Mouse (Mus musculus) ES-E14 (cell line): Measurements from ENCODE around the gene Bcl2l12. TPM values are rescaled to one million over a fixed set of nuclear protein-coding genes. Genes with fewer than 3 reads are reported as not detected.

ENCODE experiments used
- DNase-seq: peaks from one replicate; pipeline ENCODE4 v3.0.0-alpha.2; 2013; ENCODE audit warnings: low read depth, low spot score
- H3K27ac ChIP-seq: 2 replicates; pipeline ENCODE4 v1.5.1; 2012; ENCODE audit warnings: low read depth, mild to moderate bottlenecking, low read length, moderate library complexity, mixed read lengths; ENCODE audit not compliant: poor library complexity, insufficient read depth, severe bottlenecking
- H3K36me3 ChIP-seq: 2 replicates; pipeline ENCODE4 v1.6.1; 2012; ENCODE audit warnings: mild to moderate bottlenecking, low read length, moderate library complexity, mixed read lengths; ENCODE audit not compliant: control insufficient read depth, poor library complexity, insufficient read depth, severe bottlenecking
- H3K4me1 ChIP-seq, 2 experiments: fragments of 150-350 bp in 1 of 2; sonication (generic) in 1 of 2; 2 replicates each; pipeline ENCODE4 v1.6.1; 2012; ENCODE audit warnings: low read length in 2 of 2, mild to moderate bottlenecking in 1 of 2, mixed read lengths in 1 of 2; ENCODE audit not compliant: control insufficient read depth in 2 of 2, insufficient read depth in 2 of 2, poor library complexity in 1 of 2
- H3K4me3 ChIP-seq, 2 experiments: fragments of 150-350 bp in 1 of 2; sonication (generic) in 1 of 2; 2 replicates each; pipeline ENCODE4 v1.5.1; 2012; ENCODE audit warnings: low read length in 2 of 2, low read depth in 1 of 2, mild to moderate bottlenecking in 1 of 2, mixed read lengths in 1 of 2; ENCODE audit not compliant: insufficient read depth in 1 of 2, poor library complexity in 1 of 2, severe bottlenecking in 1 of 2
- H3K9ac ChIP-seq: 2 replicates; pipeline ENCODE4 v1.6.1; 2012; ENCODE audit warnings: low read depth, mild to moderate bottlenecking, low read length, mixed read lengths; ENCODE audit not compliant: poor library complexity, insufficient read depth, severe bottlenecking
- H3K9me3 ChIP-seq: fragments of 150-350 bp; sonication (generic); 2 replicates; pipeline ENCODE4 v1.6.1; 2012; ENCODE audit warnings: low read depth, mild to moderate bottlenecking, low read length; ENCODE audit not compliant: control insufficient read depth, insufficient read depth
- CHD2 ChIP-seq: IDR thresholded peaks from 2 replicates; pipeline ENCODE4 v1.6.1; 2014; ENCODE audit warnings: mild to moderate bottlenecking, low read depth, low read length, inconsistent platforms
- HCFC1 ChIP-seq: IDR thresholded peaks from 2 replicates; pipeline ENCODE4 v1.6.1; 2012; ENCODE audit warnings: low read length, inconsistent platforms, borderline replicate concordance; ENCODE audit not compliant: insufficient read depth
- MAFK ChIP-seq: IDR thresholded peaks from 2 replicates; pipeline ENCODE4 v1.6.1; 2014; ENCODE audit warnings: mild to moderate bottlenecking, low read depth, low read length, inconsistent platforms; ENCODE audit not compliant: insufficient read depth
- ZC3H11A ChIP-seq: IDR thresholded peaks from 2 replicates; pipeline ENCODE4 v1.6.1; 2012; ENCODE audit warnings: low read depth, mild to moderate bottlenecking, inconsistent platforms, low read length, borderline replicate concordance
- ZNF384 ChIP-seq: IDR thresholded peaks from 2 replicates; pipeline ENCODE4 v1.6.1; 2012; ENCODE audit warnings: low read depth, low read length, inconsistent platforms
- in situ Hi-C, 2 experiments: fragments of 600-800 bp; cut with MboI; formaldehyde crosslinking; loops; one replicate each; pipeline ENCODE4 v1.15.1; 2025; ENCODE audit warnings: low sequenced_read_pairs in 2 of 2, inconsistent platforms in 1 of 2; ENCODE audit not compliant: unreplicated experiment in 2 of 2
- total RNA-seq: library from RNA; depleted of rRNA; stranded (reverse); fragments of 300-350 nt; gene quantifications from 2 replicates; pipeline ENCODE4 v1.2.3, GENCODE M21; 2012; rRNA removed

Bcl2l12 gene
- total RNA-seq, 1 experiment: 13.0 TPM

DNA sequence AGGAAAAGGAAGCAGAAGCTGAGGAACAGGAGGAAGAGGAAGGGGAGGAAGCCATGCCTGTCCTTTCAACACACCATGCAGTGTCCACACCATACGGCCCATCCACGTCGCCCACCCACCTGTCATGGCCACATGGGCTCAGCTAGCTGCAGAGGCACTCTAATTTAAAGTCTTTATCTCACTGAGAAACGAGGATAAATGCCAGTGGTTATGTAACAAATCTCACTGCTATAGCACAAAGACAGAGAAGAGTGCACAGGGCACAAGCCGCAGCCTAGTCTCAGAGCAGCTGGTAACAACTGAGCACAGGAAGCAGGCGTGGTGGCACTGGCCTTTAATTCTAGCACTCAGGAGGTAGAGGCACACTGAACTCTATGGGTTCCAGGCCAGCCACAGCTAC, 48.6 kb downstream of the Bcl2l12 start:
- no peaks in the 10 kb centered on the region for H3K9me3 ChIP-seq
- DNase-seq: no peak
- H3K9ac ChIP-seq: no peak overlapping the region
- H3K4me3 ChIP-seq: no peak overlapping the region
- H3K27ac ChIP-seq: no peak overlapping the region
- in situ Hi-C loops: no loop called here
- no peaks in the 10 kb centered on the region for H3K36me3 ChIP-seq
- TF ChIP-seq HCFC1 (no peak), CHD2 (no peak), ZC3H11A (no peak), ZNF384 (no peak), MAFK (no peak)
- peaks cover 0 to 11% of the 10 kb centered on the region in 2 experiments; a peak in 1 of 4 replicates for H3K4me1 ChIP-seq

DNA sequence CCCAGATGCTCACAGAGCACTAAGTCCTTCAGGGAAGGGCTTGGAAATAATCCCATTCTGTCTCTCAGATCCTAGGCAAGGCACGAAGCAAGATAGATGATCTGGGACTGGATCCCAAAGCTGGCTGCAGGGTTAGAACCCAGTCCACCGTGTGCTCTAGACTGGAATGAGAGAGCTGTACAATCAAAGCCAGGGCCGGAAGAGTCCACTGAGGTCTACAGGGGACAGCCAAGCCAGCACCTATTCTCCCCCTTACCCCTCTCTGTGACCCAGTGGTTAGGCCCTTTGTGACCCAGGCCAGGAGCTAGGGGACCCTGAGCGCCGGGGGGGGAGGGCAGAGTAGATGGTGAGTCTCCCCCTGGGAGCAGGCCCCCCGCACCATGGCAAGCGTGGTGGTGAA, 55.6 kb downstream of the Bcl2l12 start, which contains the start of gene Tsks:
Gene Tsks, plus strand, starts transcription at position 301 of the 400 bp plus-strand sequence.
- no peaks in the 10 kb centered on the region for H3K36me3 ChIP-seq
- H3K9ac ChIP-seq: no peak within 1 kb of the TSS
- no peak within 1 kb of the TSS for H3K27ac ChIP-seq
- no peak for DNase-seq
- TF ChIP-seq ZNF384 (no peak), MAFK (no peak), ZC3H11A (no peak), CHD2 (no peak), HCFC1 (no peak)
- no peak within 1 kb of the TSS for H3K4me3 ChIP-seq
- no peaks in the 10 kb centered on the region for H3K9me3 ChIP-seq
- in situ Hi-C loops: no loop called here
- H3K4me1 ChIP-seq: no peaks in the 10 kb centered on the region

Other genes with a start within 250 kb of the Bcl2l12 start
- 15.1 and 20.3 TPM in 2 replicates for gene Zfp473, start 247.7 kb downstream of the Bcl2l12 start, total RNA-seq
- 91.0 and 98.0 TPM in 2 replicates for gene Nup62, start 182.6 kb downstream of the Bcl2l12 start, total RNA-seq
- gene Il4i1, start 182.3 kb downstream of the Bcl2l12 start, total RNA-seq: 4.8 and 6.0 TPM in 2 replicates
- 14.0 and 16.9 TPM in 2 replicates for gene Atf5, start 182.1 kb downstream of the Bcl2l12 start, total RNA-seq
- 33.8 and 37.6 TPM in 2 replicates for gene Akt1s1, start 149.7 kb downstream of the Bcl2l12 start, total RNA-seq
- gene Tbc1d17, start 149.6 kb downstream of the Bcl2l12 start, total RNA-seq: 31.5 and 55.7 TPM in 2 replicates
- gene Pnkp, start 141.6 kb downstream of the Bcl2l12 start, total RNA-seq: 37.1 and 76.5 TPM in 2 replicates
- 144 and 205 TPM in 2 replicates for gene Ptov1, start 128.9 kb downstream of the Bcl2l12 start, total RNA-seq
- 88.2 and 121 TPM in 2 replicates for gene Med25, start 106.0 kb downstream of the Bcl2l12 start, total RNA-seq
- 14.2 and 17.2 TPM in 2 replicates for gene Fuz, start 102.6 kb downstream of the Bcl2l12 start, total RNA-seq
- gene Ap2a1, start 69.2 kb downstream of the Bcl2l12 start, total RNA-seq: 82.5 and 94.9 TPM in 2 replicates
- gene Tsks, start 55.5 kb downstream of the Bcl2l12 start, total RNA-seq: 0.49 and 0.85 TPM in 2 replicates
- 60.3 and 123 TPM in 2 replicates for gene Cpt1c, start 23.9 kb downstream of the Bcl2l12 start, total RNA-seq
- 413 and 429 TPM in 2 replicates for gene Prmt1, start 12.1 kb downstream of the Bcl2l12 start, total RNA-seq
- 45.9 and 68.4 TPM in 2 replicates for gene Irf3, start 1.1 kb downstream of the Bcl2l12 start, total RNA-seq
- gene Scaf1, start 17.7 kb upstream of the Bcl2l12 start, total RNA-seq: 39.0 and 39.2 TPM in 2 replicates
- gene Rras, start 19.2 kb upstream of the Bcl2l12 start, total RNA-seq: 11.1 and 14.4 TPM in 2 replicates
- 32.3 and 37.5 TPM in 2 replicates for gene Prr12, start 54.2 kb upstream of the Bcl2l12 start, total RNA-seq
- gene Nosip, start 63.7 kb upstream of the Bcl2l12 start, total RNA-seq: 94.2 and 106 TPM in 2 replicates
- 9.8 and 11.4 TPM in 2 replicates for gene Prrg2, start 64.0 kb upstream of the Bcl2l12 start, total RNA-seq
- gene Rcn3, start 93.5 kb upstream of the Bcl2l12 start, total RNA-seq: 137 and 207 TPM in 2 replicates
- 10.6 and 15.1 TPM in 2 replicates for gene Fcgrt, start 105.1 kb upstream of the Bcl2l12 start, total RNA-seq
- gene Rps11, start 125.7 kb upstream of the Bcl2l12 start, total RNA-seq: 1,746 and 1,854 TPM in 2 replicates
- 3,971 and 5,136 TPM in 2 replicates for gene Rpl13a, start 130.0 kb upstream of the Bcl2l12 start, total RNA-seq
- gene Gm45713, start 137.5 kb upstream of the Bcl2l12 start, total RNA-seq: 0.36 and 0.90 TPM in 2 replicates
- 1.8 and 1.9 TPM in 2 replicates for gene Flt3l, start 137.7 kb upstream of the Bcl2l12 start, total RNA-seq
- 69.9 and 70.2 TPM in 2 replicates for gene Pih1d1, start 155.6 kb upstream of the Bcl2l12 start, total RNA-seq
- 108 and 115 TPM in 2 replicates for gene Aldh16a1, start 155.9 kb upstream of the Bcl2l12 start, total RNA-seq
- 3.4 and 4.4 TPM in 2 replicates for gene Slc17a7, start 165.2 kb upstream of the Bcl2l12 start, total RNA-seq
- gene Gfy, start 180.9 kb upstream of the Bcl2l12 start, total RNA-seq: 0.11 TPM in 1 of 2 replicates, not detected in the other
- gene Pth2, start 182.3 kb upstream of the Bcl2l12 start, total RNA-seq: 0.54 TPM in 1 of 2 replicates, not detected in the other
- gene Ccdc155, start 206.2 kb upstream of the Bcl2l12 start, total RNA-seq: 2.4 and 2.7 TPM in 2 replicates
- 4.7 and 6.9 TPM in 2 replicates for gene Dkkl1, start 213.4 kb upstream of the Bcl2l12 start, total RNA-seq
- 95.9 and 111 TPM in 2 replicates for gene Tead2, start 217.0 kb upstream of the Bcl2l12 start, total RNA-seq
- 37.6 and 50.8 TPM in 2 replicates for gene Cd37, start 240.4 kb upstream of the Bcl2l12 start, total RNA-seq
- gene Slc6a16, start 242.4 kb upstream of the Bcl2l12 start, total RNA-seq: 12.7 and 14.6 TPM in 2 replicates